Mouse (Mus musculus): ENCODE measurements around the gene Ccser1.

- TF ChIP-seq POLR2A (IDR thresholded peaks at IDR 0.05; ENCODE audit: extremely low read depth, insufficient read depth, low read length), result no peak
- TF ChIP-seq CTCF (IDR thresholded peaks at IDR 0.05; ENCODE audit: low read depth, low read length), result no peak
These were observed 722.6 kb downstream of the Ccser1 start for GRCm38 (mm10) chr6:61902715-61903114.
